Mouse (Mus musculus): ENCODE results near the gene Isg20. TPM values are rescaled to one million over a fixed set of nuclear protein-coding genes. Genes with fewer than 3 reads are reported as not detected.

The Isg20 gene
- polyA plus RNA-seq, 1 experiment from 2014 or later: 0.59 TPM

DNA sequence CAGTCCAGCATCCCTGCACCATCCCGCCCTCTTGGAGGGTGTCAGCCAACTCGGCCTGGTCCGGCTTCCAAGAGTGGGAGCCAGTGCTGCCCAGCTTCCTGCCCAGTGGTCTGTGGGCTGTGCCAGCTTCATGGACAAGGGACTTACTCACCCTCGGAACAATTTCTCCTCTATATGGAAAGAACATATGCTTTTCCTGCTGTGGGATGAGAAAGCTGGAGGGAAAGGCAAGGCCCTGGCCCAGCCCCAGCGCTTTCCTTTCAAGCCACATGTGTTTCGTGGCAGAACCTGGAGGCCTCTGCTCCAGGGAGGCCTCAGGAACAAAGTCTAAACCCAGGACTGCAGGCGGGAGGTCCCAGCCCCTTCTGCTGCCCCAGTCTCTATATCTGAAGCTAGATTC is 12.5 kb downstream of the Isg20 start:
- Histone ChIP-seq H3K27ac (no peak overlapping the region), H3K9ac (no peak overlapping the region), H3K36me3 (no peaks in the 10 kb centered on the region), H3K4me3 (no peak overlapping the region), H3K4me1 (no peaks in the 10 kb centered on the region), H3K4me2 (replicated peaks) (no peak overlapping the region), H3K27me3 (no peaks in the 10 kb centered on the region; the same call in 1 of the 2 replicates), H3K9me3 (no peaks in the 10 kb centered on the region)
- ATAC-seq (ENCODE audit: insufficient number of reproducible peaks, insufficient read depth, low FRiP score, low TSS enrichment): no peak
- 71% methylated on average over 7 of the region's 7 CpGs for WGBS

GRCm38 (mm10) chr7:78926156-78926555 is 12.9 kb downstream of the Isg20 start:
- no peaks in the 10 kb centered on the region; the same call in 1 of the 2 replicates for H3K27me3 ChIP-seq
- H3K4me3 ChIP-seq: no peak overlapping the region
- no peaks in the 10 kb centered on the region for H3K36me3 ChIP-seq
- no peak overlapping the region for H3K27ac ChIP-seq
- WGBS: 81% methylated on average over 9 of the region's 9 CpGs
- no peak for ATAC-seq (ENCODE audit: insufficient number of reproducible peaks, insufficient read depth, low FRiP score, low TSS enrichment)
- no peak overlapping the region for H3K4me2 ChIP-seq (replicated peaks)
- no peaks in the 10 kb centered on the region for H3K4me1 ChIP-seq
- no peaks in the 10 kb centered on the region for H3K9me3 ChIP-seq
- no peak overlapping the region for H3K9ac ChIP-seq

DNA sequence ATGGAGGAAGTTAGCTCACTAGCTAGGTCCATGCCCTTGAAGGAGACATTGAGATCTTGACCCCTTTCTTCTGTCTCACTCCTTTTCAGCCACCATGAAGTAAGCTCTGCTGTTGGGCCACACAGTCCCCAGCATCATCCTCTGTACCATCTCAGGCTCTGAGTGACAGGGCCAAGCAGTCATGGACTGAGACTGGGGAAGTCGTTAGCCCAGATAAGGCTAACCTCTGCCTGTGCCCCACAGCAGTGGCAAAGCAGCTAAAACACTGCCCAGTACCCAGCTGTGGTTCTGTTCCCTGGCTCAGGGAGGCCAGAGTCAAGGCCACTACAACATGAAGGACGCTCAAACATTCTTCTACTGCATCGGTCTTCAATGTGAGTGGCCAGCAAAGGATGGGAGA is 14.0 kb downstream of the Isg20 start:
- H3K27me3 ChIP-seq: no peaks in the 10 kb centered on the region; the same call in 1 of the 2 replicates
- H3K9ac ChIP-seq: no peak overlapping the region
- H3K36me3 ChIP-seq: no peaks in the 10 kb centered on the region
- H3K27ac ChIP-seq: no peak overlapping the region
- no peaks in the 10 kb centered on the region for H3K9me3 ChIP-seq
- no peak for ATAC-seq (ENCODE audit: insufficient number of reproducible peaks, insufficient read depth, low FRiP score, low TSS enrichment)
- H3K4me3 ChIP-seq: no peak overlapping the region
- WGBS: 85% methylated on average over 3 of the region's 3 CpGs
- H3K4me2 ChIP-seq (replicated peaks): no peak overlapping the region
- no peaks in the 10 kb centered on the region for H3K4me1 ChIP-seq

DNA sequence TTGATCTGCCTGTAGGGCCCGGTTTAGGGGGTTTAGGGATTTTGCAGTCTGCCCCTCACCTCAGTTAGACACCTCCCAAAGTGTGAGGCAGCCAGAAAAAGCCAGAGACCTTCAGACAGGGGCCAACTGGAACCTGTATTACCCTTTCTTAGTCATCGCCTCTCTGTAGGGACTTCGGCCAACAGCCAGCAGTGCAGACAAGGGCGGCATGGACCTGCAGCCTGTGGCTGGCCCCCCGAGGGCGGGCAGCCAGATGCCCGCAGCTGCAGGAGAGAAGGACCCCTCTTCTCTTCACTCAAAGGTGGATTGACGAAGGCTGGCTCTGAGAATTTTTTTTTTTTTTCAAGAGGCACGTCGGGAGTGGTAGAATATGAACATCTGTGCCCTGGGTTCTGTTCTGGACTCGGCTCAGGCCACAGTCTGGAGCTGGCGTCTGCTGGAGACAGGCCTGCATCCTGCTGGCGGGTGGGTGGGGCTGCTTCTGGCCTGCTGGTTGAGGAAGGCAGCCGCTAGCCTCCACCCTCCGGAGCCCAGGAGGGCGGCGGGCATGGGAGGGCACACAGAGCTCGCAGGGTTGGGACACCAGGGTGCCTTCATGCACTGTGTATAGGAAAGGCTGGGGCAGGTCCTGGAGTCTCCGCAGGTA is 25.9 kb downstream of the Isg20 start:
- ATAC-seq (ENCODE audit: insufficient number of reproducible peaks, insufficient read depth, low FRiP score, low TSS enrichment): no peak
- no peak overlapping the region for H3K9ac ChIP-seq
- H3K27me3 ChIP-seq: no peaks in the 10 kb centered on the region
- H3K27ac ChIP-seq: no peak overlapping the region
- H3K9me3 ChIP-seq: no peaks in the 10 kb centered on the region
- H3K36me3 ChIP-seq: no peaks in the 10 kb centered on the region
- H3K4me3 ChIP-seq: no peak overlapping the region
- no peak overlapping the region for H3K4me2 ChIP-seq (replicated peaks)
- 59% methylated on average over 19 of the region's 19 CpGs for WGBS
- no peaks in the 10 kb centered on the region for H3K4me1 ChIP-seq

GRCm38 (mm10) chr7:78940971-78941370 is 27.7 kb downstream of the Isg20 start:
- H3K4me2 ChIP-seq (replicated peaks): no peak overlapping the region
- no peak overlapping the region for H3K4me3 ChIP-seq
- no peaks in the 10 kb centered on the region for H3K9me3 ChIP-seq
- H3K27ac ChIP-seq: no peak overlapping the region
- no peak for ATAC-seq (ENCODE audit: insufficient number of reproducible peaks, insufficient read depth, low FRiP score, low TSS enrichment)
- no peaks in the 10 kb centered on the region for H3K36me3 ChIP-seq
- H3K27me3 ChIP-seq: no peaks in the 10 kb centered on the region
- 88% methylated on average over 3 of the region's 3 CpGs for WGBS
- H3K4me1 ChIP-seq: no peaks in the 10 kb centered on the region
- H3K9ac ChIP-seq: no peak overlapping the region

DNA sequence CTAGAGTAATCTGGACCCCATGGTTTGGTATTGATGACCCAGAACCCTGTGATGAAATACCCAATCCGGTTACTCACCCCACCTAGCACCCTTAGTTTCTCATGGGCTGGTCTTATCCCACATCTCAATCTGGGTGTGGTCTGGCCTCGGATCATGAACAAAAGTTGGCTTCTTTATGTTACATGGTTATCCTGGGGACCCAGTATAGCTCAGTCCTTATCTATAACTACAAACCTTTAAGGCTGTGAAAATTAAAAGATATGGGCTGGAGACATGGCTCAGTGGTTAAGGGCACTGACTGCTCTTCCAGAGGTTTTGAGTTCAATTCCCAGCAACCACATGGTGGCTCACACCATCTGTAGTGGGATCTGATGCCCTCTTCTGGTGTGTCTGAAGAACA is 29.3 kb downstream of the Isg20 start:
- no peak for ATAC-seq (ENCODE audit: insufficient number of reproducible peaks, insufficient read depth, low FRiP score, low TSS enrichment)
- no peaks in the 10 kb centered on the region for H3K36me3 ChIP-seq
- H3K9ac ChIP-seq: no peak overlapping the region
- no peak overlapping the region for H3K4me3 ChIP-seq
- H3K27ac ChIP-seq: no peak overlapping the region
- no peak overlapping the region for H3K4me2 ChIP-seq (replicated peaks)
- WGBS: 90% methylated on average over 2 of the region's 2 CpGs
- no peaks in the 10 kb centered on the region for H3K9me3 ChIP-seq
- H3K4me1 ChIP-seq: no peaks in the 10 kb centered on the region
- H3K27me3 ChIP-seq: no peaks in the 10 kb centered on the region

- ATAC-seq (ENCODE audit: insufficient number of reproducible peaks, insufficient read depth, low FRiP score, low TSS enrichment): 0 out of 2 replicates have a peak, but pooled peaks have one; percentile 64
- WGBS: 21% methylated on average over 11 of the region's 11 CpGs
Observed at GRCm38 (mm10) chr7:78953886-78954572, 40.8 kb downstream of the Isg20 start.

GRCm38 (mm10) chr7:78954619-78955018 is 41.4 kb downstream of the Isg20 start:
- no peaks in the 10 kb centered on the region for H3K36me3 ChIP-seq
- no peaks in the 10 kb centered on the region for H3K27me3 ChIP-seq
- 77% methylated on average over 6 of the region's 6 CpGs for WGBS
- H3K4me2 ChIP-seq (replicated peaks): no peak overlapping the region
- no peak overlapping the region for H3K9ac ChIP-seq
- no peak overlapping the region for H3K4me3 ChIP-seq
- H3K4me1 ChIP-seq: peaks cover 21% of the 10 kb centered on the region
- H3K9me3 ChIP-seq: no peaks in the 10 kb centered on the region
- no peak for ATAC-seq (ENCODE audit: insufficient number of reproducible peaks, insufficient read depth, low FRiP score, low TSS enrichment)
- no peak overlapping the region for H3K27ac ChIP-seq

More at GRCm38 (mm10) chr7:78953886-78954572, 40.8 kb downstream of the Isg20 start:
- Histone ChIP-seq H3K4me2 (replicated peaks) (0 out of 2 replicates have a peak overlapping the region, but pooled peaks have one; percentile 16), H3K9ac (no peak overlapping the region), H3K36me3 (no peaks in the 10 kb centered on the region), H3K4me1 (peaks cover 18% of the 10 kb centered on the region), H3K27ac (no peak overlapping the region), H3K9me3 (no peaks in the 10 kb centered on the region), H3K27me3 (no peaks in the 10 kb centered on the region), H3K4me3 (no peak overlapping the region)

DNA sequence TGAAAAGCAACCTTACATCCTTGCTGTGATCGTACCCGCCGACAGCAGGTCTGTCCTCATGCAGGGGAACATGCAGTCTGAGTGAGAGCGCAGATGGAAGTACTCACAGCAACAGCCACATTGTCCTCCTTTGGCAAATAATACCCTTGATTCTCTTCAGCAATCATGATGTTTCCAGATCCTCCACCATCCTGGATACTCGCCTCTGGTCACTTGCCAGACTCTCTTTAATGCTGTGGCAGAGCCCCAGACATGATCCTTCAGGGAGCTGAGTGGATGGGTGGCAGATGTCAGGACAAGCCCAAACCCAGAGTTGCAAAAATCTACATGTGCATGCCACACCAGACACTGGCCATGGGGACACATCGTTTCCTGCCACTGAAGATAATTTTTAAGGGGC is 41.9 kb downstream of the Isg20 start:
- Histone ChIP-seq H3K27ac (no peak overlapping the region), H3K4me2 (replicated peaks) (no peak overlapping the region)
- ATAC-seq (ENCODE audit: insufficient number of reproducible peaks, insufficient read depth, low FRiP score, low TSS enrichment): no peak

DNA sequence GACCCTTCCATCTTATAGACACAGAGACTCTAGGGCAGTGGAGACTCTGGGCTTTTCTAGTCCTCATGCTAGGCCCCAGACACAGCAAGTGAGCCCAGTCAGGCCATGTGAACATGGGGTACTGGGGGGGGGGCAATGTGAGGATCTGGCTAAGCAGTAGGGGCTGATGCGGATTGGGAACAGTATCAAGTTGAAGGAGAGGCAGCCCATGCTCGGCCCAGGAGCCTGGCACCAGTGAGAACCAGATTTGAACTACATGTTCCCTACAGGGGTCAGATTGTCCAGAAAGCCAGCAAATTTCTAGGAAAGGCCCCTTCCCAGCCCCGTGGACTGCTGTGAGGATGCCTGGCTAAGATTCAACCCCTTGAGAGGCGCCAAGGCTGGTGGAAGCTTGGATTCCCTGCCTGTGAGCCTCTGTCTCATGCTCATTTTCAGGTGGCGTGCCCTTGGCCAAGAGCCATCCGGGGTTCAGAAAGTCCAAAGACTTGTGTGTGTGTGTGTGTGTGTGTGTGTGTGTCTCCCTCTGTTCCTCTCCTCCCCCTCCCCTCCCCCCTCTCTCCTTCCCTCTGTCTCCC is 45.4 kb downstream of the Isg20 start:
- Histone ChIP-seq H3K4me2 (replicated peaks) (no peak overlapping the region), H3K4me3 (no peak overlapping the region), H3K9me3 (no peaks in the 10 kb centered on the region), H3K27ac (no peak overlapping the region), H3K9ac (no peak overlapping the region), H3K27me3 (no peaks in the 10 kb centered on the region), H3K4me1 (peaks cover 15% of the 10 kb centered on the region), H3K36me3 (no peaks in the 10 kb centered on the region)
- ATAC-seq (ENCODE audit: insufficient number of reproducible peaks, insufficient read depth, low FRiP score, low TSS enrichment): no peak
- WGBS: 65% methylated on average over 6 of the region's 6 CpGs

More for the DNA sequence above, 41.9 kb downstream of the Isg20 start:
- H3K36me3 ChIP-seq: no peaks in the 10 kb centered on the region
- no peaks in the 10 kb centered on the region for H3K27me3 ChIP-seq
- peaks cover 21% of the 10 kb centered on the region for H3K4me1 ChIP-seq
- H3K9ac ChIP-seq: no peak overlapping the region
- H3K4me3 ChIP-seq: no peak overlapping the region
- WGBS: 86% methylated on average over 6 of the region's 6 CpGs
- no peaks in the 10 kb centered on the region for H3K9me3 ChIP-seq

GRCm38 (mm10) chr7:78963891-78964290 is 50.7 kb downstream of the Isg20 start:
- Histone ChIP-seq H3K9ac (no peak overlapping the region), H3K27me3 (no peaks in the 10 kb centered on the region), H3K9me3 (no peaks in the 10 kb centered on the region), H3K27ac (no peak overlapping the region), H3K4me3 (no peak overlapping the region), H3K4me2 (replicated peaks) (no peak overlapping the region), H3K4me1 (0 out of 2 replicates have a peak, but pooled peaks cover 3% of the 10 kb centered on the region), H3K36me3 (no peaks in the 10 kb centered on the region)
- WGBS: 73% methylated on average over 3 of the region's 3 CpGs
- no peak for ATAC-seq (ENCODE audit: insufficient number of reproducible peaks, insufficient read depth, low FRiP score, low TSS enrichment)
